Mouse (Mus musculus): ENCODE measurements around the gene Zdhhc1.
A peak's percentile ranks its signal among the peaks of the same experiment; 100 is the strongest.

The Zdhhc1 gene

DNA sequence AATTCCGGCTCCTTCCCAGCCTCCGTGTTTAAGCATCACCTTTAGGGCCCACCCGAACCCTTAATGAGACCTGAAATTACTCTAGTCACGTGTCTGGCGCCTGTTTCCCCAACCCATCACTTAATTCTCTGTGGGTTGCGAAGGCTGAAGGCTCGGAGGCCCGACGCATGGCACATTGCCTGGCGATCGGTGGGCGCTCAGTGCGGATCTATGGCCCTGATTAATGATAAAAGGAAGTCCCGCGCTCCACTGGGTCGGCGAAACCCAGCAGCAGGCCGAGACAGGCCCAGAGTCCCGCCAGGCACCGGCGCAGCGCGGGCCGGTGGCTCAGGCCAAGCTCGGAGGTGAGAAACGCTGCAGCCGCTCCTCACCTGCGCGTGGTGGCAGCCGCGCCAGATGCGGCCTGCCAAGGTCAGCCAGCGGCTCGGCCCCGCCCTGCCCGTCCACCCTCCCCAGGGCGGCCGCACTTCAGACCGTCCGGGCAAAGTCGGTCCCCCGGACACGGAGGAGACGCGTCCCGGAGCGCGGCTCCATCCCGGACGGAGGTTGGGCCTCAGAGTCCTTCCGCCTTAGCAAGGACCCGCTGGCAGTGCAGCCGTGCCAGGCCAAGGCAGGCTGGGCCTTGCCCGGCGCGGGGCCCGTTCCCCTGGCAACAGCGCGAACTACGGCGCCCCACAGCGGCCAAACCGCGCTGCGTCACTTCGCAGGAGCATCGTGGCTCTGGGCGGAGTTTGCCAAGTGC lies at the start of gene Zdhhc1:
Gene Zdhhc1, minus strand, starts transcription at position 464 of the 742 bp plus-strand sequence.
- DNase-seq (ENCODE audit: low read depth, low spot score) = peak; percentile 57

DNA sequence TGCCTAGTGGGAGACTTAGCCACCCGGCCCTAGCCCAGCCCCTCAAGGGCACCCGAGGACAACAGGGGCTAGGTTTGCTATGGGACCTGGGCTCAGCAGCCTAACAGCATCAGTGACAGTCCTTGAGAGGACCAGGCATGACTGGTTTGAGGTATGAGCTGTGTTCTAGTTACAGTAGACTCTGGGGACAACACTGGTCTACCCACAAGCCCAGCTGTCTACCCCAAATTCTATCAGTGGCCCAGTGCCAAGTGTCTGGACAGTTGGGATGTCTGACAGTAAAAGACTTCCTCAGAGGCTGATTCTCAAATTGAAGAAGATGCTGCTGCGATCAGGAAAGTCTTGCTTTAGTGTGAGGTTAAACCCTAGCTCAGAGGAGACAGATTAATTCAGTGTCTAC lies 48.5 kb upstream of the Zdhhc1 start:
- no peak for DNase-seq (ENCODE audit: low read depth, low spot score)

DNA sequence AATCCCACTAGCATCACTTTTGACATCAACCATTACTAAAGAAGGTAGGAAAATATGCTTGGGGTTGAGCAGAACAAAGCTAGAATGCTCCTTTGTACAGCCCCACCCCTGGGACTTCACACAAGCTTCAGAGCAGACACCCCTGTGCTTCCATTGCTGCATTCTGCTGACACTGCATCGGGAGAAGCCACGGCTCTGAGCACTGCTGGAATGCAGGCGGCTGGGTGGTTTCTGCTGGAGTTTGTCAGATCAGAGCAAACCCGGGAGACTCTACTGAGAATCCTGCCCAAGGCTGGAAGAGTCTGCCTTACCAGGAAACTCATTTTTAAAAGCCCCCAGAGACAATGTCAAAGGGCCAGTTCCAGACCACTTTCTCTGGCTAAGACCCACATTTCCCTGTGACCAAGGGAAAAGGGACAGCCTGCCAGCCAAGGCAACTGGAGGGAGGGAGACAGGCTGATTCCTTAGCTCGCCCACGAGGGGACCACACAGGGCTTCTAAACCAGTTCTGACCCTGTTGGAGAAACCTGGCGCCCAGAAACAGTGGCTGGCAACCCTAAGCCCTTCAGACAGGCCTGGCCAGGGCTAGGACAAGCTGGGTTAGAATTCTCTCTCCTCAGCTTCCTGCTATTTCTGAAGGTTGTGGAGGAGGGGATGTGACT lies 48.0 kb upstream of the Zdhhc1 start:
- no peak for DNase-seq (ENCODE audit: low read depth, low spot score)

- no peak for DNase-seq (ENCODE audit: low read depth, low spot score)
Measured at GRCm38 (mm10) chr8:105543703-105544102, 47.0 kb upstream of the Zdhhc1 start.

GRCm38 (mm10) chr8:105542808-105543207 lies 46.1 kb upstream of the Zdhhc1 start:
- no peak for DNase-seq (ENCODE audit: low read depth, low spot score)

GRCm38 (mm10) chr8:105542032-105542656 lies 45.4 kb upstream of the Zdhhc1 start:
- DNase-seq (ENCODE audit: low read depth, low spot score) = no peak

GRCm38 (mm10) chr8:105538940-105539339 lies 42.2 kb upstream of the Zdhhc1 start:
- DNase-seq (ENCODE audit: low read depth, low spot score) = no peak

DNA sequence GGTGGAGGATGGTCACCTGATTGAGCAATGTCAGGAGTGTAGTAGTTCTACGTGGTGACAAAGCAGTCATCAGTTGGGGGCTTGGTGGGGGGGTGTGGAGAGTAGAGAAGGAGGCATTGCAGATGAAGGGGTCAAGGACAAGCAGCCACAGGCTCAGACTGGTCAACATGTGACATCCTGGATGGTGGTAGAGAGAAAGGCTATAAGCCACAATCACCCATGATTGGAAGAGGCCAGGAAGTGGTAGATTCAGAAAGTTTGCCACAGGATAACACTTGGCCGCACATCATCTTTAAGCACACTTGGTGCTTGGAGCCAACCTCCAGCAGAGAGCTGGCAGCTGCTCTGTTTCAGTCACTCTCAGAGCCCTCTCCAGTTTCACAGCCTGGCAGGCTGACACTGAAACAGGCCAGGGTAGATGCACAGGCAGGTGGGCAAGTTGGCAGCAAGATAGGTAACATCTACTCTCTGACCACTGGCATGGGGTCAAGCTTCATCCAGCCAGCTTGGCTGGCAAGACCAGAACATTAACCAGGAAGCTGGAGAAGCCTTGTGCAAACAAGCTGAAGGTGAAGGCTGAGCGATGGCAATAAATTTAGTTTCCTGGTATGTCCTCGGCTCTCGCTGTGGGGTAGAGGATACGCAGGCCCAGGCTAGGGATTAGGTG lies 40.4 kb upstream of the Zdhhc1 start:
- no peak for DNase-seq (ENCODE audit: low read depth, low spot score)

- no peak for DNase-seq (ENCODE audit: low read depth, low spot score)
Measured at GRCm38 (mm10) chr8:105536546-105536945, 39.8 kb upstream of the Zdhhc1 start.

DNA sequence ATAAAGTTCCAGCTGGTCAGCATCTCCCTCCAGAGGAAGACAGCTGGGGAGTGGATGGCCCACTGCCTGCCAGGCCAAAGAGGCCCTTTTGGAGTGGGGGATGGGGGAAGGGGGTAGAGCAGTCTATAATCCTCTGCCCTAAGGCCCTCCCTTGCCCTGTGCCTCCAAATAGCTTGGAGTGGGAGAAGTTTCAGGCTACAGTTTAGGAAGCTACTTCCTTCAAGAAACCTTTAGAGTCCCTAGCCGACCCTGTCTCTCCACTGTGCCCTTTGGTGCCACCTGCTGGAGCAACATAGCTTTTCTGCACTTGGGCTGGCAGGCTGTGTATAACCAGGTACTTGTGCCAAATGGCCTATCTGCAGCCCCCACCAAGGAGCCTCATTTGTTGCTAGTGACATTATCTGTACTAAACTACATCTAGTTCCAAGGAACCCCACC lies 37.2 kb upstream of the Zdhhc1 start:
- DNase-seq (ENCODE audit: low read depth, low spot score) = peak; percentile 41

- DNase-seq (ENCODE audit: low read depth, low spot score) = no peak
Measured at GRCm38 (mm10) chr8:105533439-105533838, 36.7 kb upstream of the Zdhhc1 start.

DNA sequence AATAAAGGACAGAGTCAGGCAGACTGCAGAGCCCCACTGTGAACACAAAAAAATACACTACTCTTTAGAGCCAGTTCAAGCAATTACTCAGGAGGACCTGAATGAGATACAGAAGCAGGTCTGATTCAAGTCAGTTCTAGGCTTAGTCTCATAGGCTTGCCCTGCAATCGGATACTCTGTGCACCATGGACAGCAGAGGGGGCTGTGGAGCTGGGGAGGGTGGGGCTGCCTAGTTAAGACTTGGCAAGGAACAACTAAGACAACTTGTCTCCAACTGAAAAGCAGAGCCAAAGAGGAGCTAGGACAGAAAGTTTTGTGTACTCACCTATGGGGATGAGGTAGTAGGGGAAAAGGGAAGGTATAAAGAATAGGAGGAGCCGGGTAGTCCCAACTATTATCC lies 35.1 kb upstream of the Zdhhc1 start:
- DNase-seq (ENCODE audit: low read depth, low spot score) = no peak

DNA sequence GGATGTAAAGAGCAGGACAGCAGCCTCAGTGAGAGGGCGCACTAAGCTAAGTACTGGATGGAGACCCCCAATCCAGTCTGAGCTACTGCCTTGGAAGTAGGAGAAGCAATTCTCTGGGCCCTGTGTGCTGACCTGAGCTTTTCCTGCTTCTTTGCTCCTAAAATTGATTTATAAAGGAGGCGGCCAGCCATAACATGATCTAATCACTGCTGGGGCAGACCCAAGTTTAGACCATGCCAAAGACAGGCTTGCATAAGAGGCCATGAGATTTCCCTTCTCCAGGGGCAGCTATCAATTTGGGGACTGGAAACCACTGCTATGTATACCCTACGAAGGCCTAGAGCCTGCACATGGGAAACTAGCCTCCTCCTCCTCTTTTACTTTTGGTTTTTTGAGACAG lies 32.6 kb upstream of the Zdhhc1 start:
- DNase-seq (ENCODE audit: low read depth, low spot score) = no peak

GRCm38 (mm10) chr8:105528206-105528605 lies 31.5 kb upstream of the Zdhhc1 start:
- DNase-seq (ENCODE audit: low read depth, low spot score) = no peak

DNA sequence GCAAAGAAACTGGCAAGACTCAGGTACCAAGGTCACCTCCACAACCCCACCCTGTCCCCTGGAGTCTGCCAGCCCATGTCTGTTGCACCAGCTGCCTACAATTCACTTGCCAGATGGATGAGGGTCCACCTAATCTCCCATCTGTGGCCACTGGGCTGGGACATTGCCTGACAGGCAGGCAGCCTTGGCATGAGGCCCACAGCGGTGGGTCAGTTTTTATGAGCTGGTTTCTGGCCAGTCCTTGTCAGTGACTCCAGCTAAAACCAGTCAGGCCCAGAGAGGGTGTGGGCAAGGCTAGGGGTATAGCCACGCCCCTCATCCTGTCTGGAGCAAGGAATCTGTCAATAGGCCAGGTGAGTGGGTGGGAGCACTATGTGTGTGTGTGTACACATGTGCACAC lies 30.4 kb upstream of the Zdhhc1 start:
- no peak for DNase-seq (ENCODE audit: low read depth, low spot score)

DNA sequence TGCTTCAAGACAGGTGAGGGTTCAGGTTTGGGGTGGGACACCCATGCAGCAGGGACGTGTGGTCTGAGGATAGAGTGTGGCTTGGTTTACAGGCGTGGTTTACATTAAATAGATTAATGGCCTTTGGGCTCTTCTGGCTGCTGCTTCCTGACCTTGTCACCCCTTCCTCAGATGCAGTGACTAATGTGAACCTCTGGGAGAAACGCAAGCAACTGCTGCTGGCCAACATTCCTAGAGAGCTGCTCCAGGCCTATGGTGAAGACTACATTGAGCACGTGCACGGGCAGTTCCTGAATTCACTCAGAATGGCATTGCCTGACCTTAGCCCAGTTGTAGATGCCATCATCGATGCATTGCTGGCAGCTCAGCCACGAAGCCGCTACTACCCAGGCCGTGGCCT lies 26.2 kb upstream of the Zdhhc1 start:
- DNase-seq (ENCODE audit: low read depth, low spot score) = no peak

- no peak for DNase-seq (ENCODE audit: low read depth, low spot score)
Measured at GRCm38 (mm10) chr8:105521995-105522769, 25.5 kb upstream of the Zdhhc1 start.

GRCm38 (mm10) chr8:105521061-105521460 lies 24.4 kb upstream of the Zdhhc1 start:
- no peak for DNase-seq (ENCODE audit: low read depth, low spot score)

- no peak for DNase-seq (ENCODE audit: low read depth, low spot score)
Measured at GRCm38 (mm10) chr8:105520521-105520920, 23.8 kb upstream of the Zdhhc1 start.

- no peak for DNase-seq (ENCODE audit: low read depth, low spot score)
Measured at GRCm38 (mm10) chr8:105519591-105519990, 22.9 kb upstream of the Zdhhc1 start.
